Mouse (Mus musculus): ENCODE data around the gene Gm20388.

DNA sequence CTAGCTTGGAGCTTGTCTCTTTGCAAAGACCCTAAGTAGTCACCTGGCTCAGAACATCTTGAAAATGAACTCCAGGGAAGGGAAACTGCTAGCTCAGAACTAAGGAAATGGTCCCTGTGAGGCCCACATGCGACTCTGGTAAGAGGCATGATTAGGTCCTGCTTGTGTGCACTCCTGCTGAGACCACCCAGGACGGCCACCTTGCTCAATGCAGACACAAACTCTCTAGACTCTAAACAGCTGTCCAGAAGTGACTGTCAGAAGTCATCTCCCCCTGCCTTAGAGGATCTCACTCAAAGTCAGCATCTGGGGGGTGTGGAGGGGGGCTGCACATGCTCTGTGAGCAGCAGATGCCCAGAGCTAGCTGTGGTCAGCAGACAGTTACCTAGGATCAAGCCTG lies 1093.0 kb downstream of the Gm20388 start:
- TF ChIP-seq CTCF (IDR thresholded peaks at IDR 0.05; ENCODE audit: borderline replicate concordance, extremely low read depth, insufficient read depth, insufficient read length) (no peak), POLR2A (IDR thresholded peaks at IDR 0.05; ENCODE audit: borderline replicate concordance, extremely low read depth, insufficient read depth, insufficient read length, poor library complexity, severe bottlenecking) (no peak)

Measured in brain, embryonic 14.5 days (tissue).